Mouse (Mus musculus) forebrain, embryonic 12.5 days (tissue): ENCODE data around the gene Map3k12. TPM values are rescaled to one million over a fixed set of nuclear protein-coding genes. Genes with fewer than 3 reads are reported as not detected.

Experiments
- ATAC-seq: fragments of 200-750 bp; cut with Nextera tagmentation; 2 replicates; pipeline ENCODE4 v1.8.0; 2017; ENCODE audit warnings: moderate TSS enrichment; ENCODE audit not compliant: low FRiP score
- H3K27ac ChIP-seq: fragments of 300-500 bp; sonication (generic); 2 replicates; pipeline ENCODE4 v1.5.1; 2016; ENCODE audit warnings: mild to moderate bottlenecking
- H3K27me3 ChIP-seq: fragments of 300-500 bp; sonication (generic); 2 replicates; pipeline ENCODE4 v1.6.1; 2016; ENCODE audit warnings: mild to moderate bottlenecking
- H3K36me3 ChIP-seq: fragments of 300-500 bp; sonication (generic); replicated peaks from 2 replicates; pipeline ENCODE4 v1.6.1; 2016; ENCODE audit warnings: mild to moderate bottlenecking
- H3K4me1 ChIP-seq: fragments of 300-500 bp; sonication (generic); 2 replicates; pipeline ENCODE4 v1.6.1; 2016
- H3K4me2 ChIP-seq: fragments of 300-500 bp; sonication (generic); 2 replicates; pipeline ENCODE4 v1.6.1; 2016; ENCODE audit warnings: mild to moderate bottlenecking, moderate library complexity
- H3K4me3 ChIP-seq: fragments of 300-500 bp; sonication (generic); replicated peaks from 2 replicates; pipeline ENCODE4 v1.5.1; 2016; ENCODE audit warnings: mild to moderate bottlenecking
- H3K9ac ChIP-seq: fragments of 300-500 bp; sonication (generic); 2 replicates; pipeline ENCODE4 v1.6.1; 2016; ENCODE audit warnings: mild to moderate bottlenecking
- H3K9me3 ChIP-seq: fragments of 300-500 bp; sonication (generic); 2 replicates; pipeline ENCODE4 v1.6.1; 2016
- WGBS: fragments of 180-500 bp; shearing (Covaris S2); methylation state at CpG from one replicate; pipeline ENCODE4 v1.1.7; 2016; 5-methylcytosine and 5-hydroxymethylcytosine counted together
- polyA plus RNA-seq: library from polyadenylated mRNA; unstranded; fragments of >200 nt; fragmentation: Nextera tagmentation; extraction: Ambion mirVana; gene quantifications from 2 replicates; pipeline ENCODE4 v1.2.1, GENCODE M21; 2016

Gene Map3k12
- polyA plus RNA-seq, 1 experiment from 2014 or later: 40.1 TPM

- no peaks in the 10 kb centered on the region for H3K27me3 ChIP-seq
- no peak overlapping the region for H3K27ac ChIP-seq
- no peaks in the 10 kb centered on the region for H3K9me3 ChIP-seq
- no peak overlapping the region for H3K9ac ChIP-seq
- ATAC-seq: no peak
- H3K4me2 ChIP-seq: no peak overlapping the region
- peaks cover 37% of the 10 kb centered on the region for H3K4me1 ChIP-seq
- H3K36me3 ChIP-seq: peaks cover 44% of the 10 kb centered on the region
- no peak overlapping the region for H3K4me3 ChIP-seq
Measured at GRCm38 (mm10) chr15:102507561-102507960, 9.3 kb downstream of the Map3k12 start.

GRCm38 (mm10) chr15:102506864-102507263 is 10.0 kb downstream of the Map3k12 start:
- peaks cover 30% of the 10 kb centered on the region for H3K4me1 ChIP-seq
- H3K9ac ChIP-seq: no peak overlapping the region
- H3K27me3 ChIP-seq: no peaks in the 10 kb centered on the region
- no peak for ATAC-seq
- H3K4me2 ChIP-seq: no peak overlapping the region
- H3K36me3 ChIP-seq: peaks cover 51% of the 10 kb centered on the region
- WGBS: 96% methylated on average over 1 of the region's 1 CpGs
- no peak overlapping the region for H3K27ac ChIP-seq
- no peaks in the 10 kb centered on the region for H3K9me3 ChIP-seq
- H3K4me3 ChIP-seq: no peak overlapping the region

- Histone ChIP-seq H3K4me3 (no peak overlapping the region), H3K9me3 (no peaks in the 10 kb centered on the region), H3K9ac (no peak overlapping the region), H3K27me3 (no peaks in the 10 kb centered on the region), H3K27ac (no peak overlapping the region), H3K36me3 (peaks cover 55% of the 10 kb centered on the region), H3K4me2 (no peak overlapping the region), H3K4me1 (peaks cover 26% of the 10 kb centered on the region)
- WGBS: 79% methylated on average over 2 of the region's 2 CpGs
- no peak for ATAC-seq
Measured at GRCm38 (mm10) chr15:102506464-102506830, 10.4 kb downstream of the Map3k12 start.

- Histone ChIP-seq H3K4me2 (no peak overlapping the region), H3K9me3 (no peaks in the 10 kb centered on the region), H3K36me3 (peaks cover 61% of the 10 kb centered on the region), H3K27ac (no peak overlapping the region), H3K4me3 (no peak overlapping the region), H3K9ac (no peak overlapping the region), H3K4me1 (peaks cover 21% of the 10 kb centered on the region), H3K27me3 (no peaks in the 10 kb centered on the region)
- WGBS: 94% methylated on average over 9 of the region's 9 CpGs
- ATAC-seq: no peak
Measured at GRCm38 (mm10) chr15:102505770-102506463, 10.9 kb downstream of the Map3k12 start.

GRCm38 (mm10) chr15:102505073-102505769 is 11.6 kb downstream of the Map3k12 start:
- Histone ChIP-seq H3K27me3 (no peaks in the 10 kb centered on the region), H3K9ac (no peak overlapping the region), H3K27ac (0 out of 2 replicates have a peak overlapping the region, but pooled peaks have one; percentile 13), H3K4me1 (peaks cover 15% of the 10 kb centered on the region), H3K36me3 (peaks cover 68% of the 10 kb centered on the region), H3K4me2 (no peak overlapping the region; the same call in 1 of the 2 replicates), H3K9me3 (no peaks in the 10 kb centered on the region), H3K4me3 (no peak overlapping the region)
- no peak for ATAC-seq
- 86% methylated on average over 12 of the region's 12 CpGs for WGBS

GRCm38 (mm10) chr15:102503924-102504782 is 12.7 kb downstream of the Map3k12 start:
- H3K4me1 ChIP-seq: peaks cover 5% of the 10 kb centered on the region; the same call in 1 of the 2 replicates
- 90% methylated on average over 9 of the region's 9 CpGs for WGBS
- no peak overlapping the region for H3K9ac ChIP-seq
- no peak overlapping the region for H3K4me3 ChIP-seq
- H3K4me2 ChIP-seq: no peak overlapping the region
- no peaks in the 10 kb centered on the region for H3K27me3 ChIP-seq
- peaks cover 78% of the 10 kb centered on the region for H3K36me3 ChIP-seq
- ATAC-seq: no peak
- no peaks in the 10 kb centered on the region for H3K9me3 ChIP-seq
- no peak overlapping the region for H3K27ac ChIP-seq

- Histone ChIP-seq H3K9me3 (no peaks in the 10 kb centered on the region), H3K27me3 (no peaks in the 10 kb centered on the region), H3K4me1 (peaks cover 2% of the 10 kb centered on the region; the same call in 1 of the 2 replicates), H3K9ac (no peak within 1 kb of the TSS), H3K4me2 (no peak within 1 kb of the TSS), H3K4me3 (no peak within 1 kb of the TSS), H3K36me3 (peaks cover 81% of the 10 kb centered on the region), H3K27ac (no peak within 1 kb of the TSS)
- ATAC-seq: no peak
- WGBS: 94% methylated on average over 1 of the region's 1 CpGs
Measured at GRCm38 (mm10) chr15:102503447-102503846, 13.4 kb downstream of the Map3k12 start, which contains the start of gene Gm10337. Gm10337 (plus strand) TSS chr15:102503722.

GRCm38 (mm10) chr15:102502254-102502840 is 14.5 kb downstream of the Map3k12 start:
- no peaks in the 10 kb centered on the region for H3K9me3 ChIP-seq
- H3K4me1 ChIP-seq: no peaks in the 10 kb centered on the region
- H3K36me3 ChIP-seq: peaks cover 83% of the 10 kb centered on the region
- 79% methylated on average over 9 of the region's 9 CpGs for WGBS
- H3K27me3 ChIP-seq: no peaks in the 10 kb centered on the region
- no peak overlapping the region for H3K27ac ChIP-seq
- no peak overlapping the region for H3K4me2 ChIP-seq
- no peak overlapping the region for H3K9ac ChIP-seq
- no peak for ATAC-seq
- no peak overlapping the region for H3K4me3 ChIP-seq

GRCm38 (mm10) chr15:102501084-102501814 is 15.6 kb downstream of the Map3k12 start:
- H3K4me1 ChIP-seq: no peaks in the 10 kb centered on the region
- no peak overlapping the region for H3K9ac ChIP-seq
- H3K9me3 ChIP-seq: no peaks in the 10 kb centered on the region
- peaks cover 90% of the 10 kb centered on the region for H3K36me3 ChIP-seq
- H3K4me3 ChIP-seq: no peak overlapping the region
- no peak for ATAC-seq
- 90% methylated on average over 19 of the region's 19 CpGs for WGBS
- H3K27me3 ChIP-seq: no peaks in the 10 kb centered on the region
- no peak overlapping the region for H3K4me2 ChIP-seq
- no peak overlapping the region for H3K27ac ChIP-seq

GRCm38 (mm10) chr15:102500479-102500878 is 16.4 kb downstream of the Map3k12 start:
- Histone ChIP-seq H3K9me3 (no peaks in the 10 kb centered on the region), H3K4me1 (no peaks in the 10 kb centered on the region), H3K36me3 (peaks cover 94% of the 10 kb centered on the region), H3K27ac (no peak overlapping the region), H3K9ac (no peak overlapping the region), H3K4me2 (no peak overlapping the region), H3K4me3 (no peak overlapping the region), H3K27me3 (no peaks in the 10 kb centered on the region)
- 95% methylated on average over 5 of the region's 5 CpGs for WGBS
- 0 out of 2 replicates have a peak, but pooled peaks have one; percentile 10 for ATAC-seq

GRCm38 (mm10) chr15:102499851-102500250 is 17.0 kb downstream of the Map3k12 start:
- H3K36me3 ChIP-seq: peaks cover 94% of the 10 kb centered on the region
- 91% methylated on average over 6 of the region's 6 CpGs for whole genome bisulfite sequencing

More at GRCm38 (mm10) chr15:102499851-102500250, 17.0 kb downstream of the Map3k12 start:
- H3K9me3 ChIP-seq: no peaks in the 10 kb centered on the region
- ATAC-seq: no peak
- H3K4me1 ChIP-seq: no peaks in the 10 kb centered on the region
- H3K9ac ChIP-seq: no peak overlapping the region
- H3K27ac ChIP-seq: no peak overlapping the region
- H3K4me3 ChIP-seq: no peak overlapping the region
- no peak overlapping the region for H3K4me2 ChIP-seq
- no peaks in the 10 kb centered on the region for H3K27me3 ChIP-seq
